Mouse (Mus musculus) monocyte, adult 5-6 weeks (primary cell): Measurements from ENCODE around the gene F12. TPM values are rescaled to one million over a fixed set of nuclear protein-coding genes. Genes with fewer than 3 reads are reported as not detected.
A peak's percentile ranks its signal among the peaks of the same experiment; 100 is the strongest.

Experiments used
- ATAC-seq: fragments of 153-309, 156-312 bp; replicated peaks from 2 replicates; pipeline ENCODE4 v1.8.0; 2017; ENCODE audit warnings: mild to moderate bottlenecking; ENCODE audit not compliant: low TSS enrichment, insufficient number of reproducible peaks, severe bottlenecking, poor library complexity, low FRiP score
- total RNA-seq: library from RNA; stranded (forward); fragments of 200-1000, 200-491, 200-594 nt; gene quantifications from 3 replicates; pipeline ENCODE4 v1.2.3, GENCODE M21; 2017

The F12 gene
- total RNA-seq, result 0.11 to 0.95 TPM in 2 of 3 replicates, not detected in the other

- ATAC-seq, result no peak
These were observed at the start of gene F12 for GRCm38 (mm10) chr13:55426613-55427012. TSS of gene F12 (minus strand) at chr13:55426793.

- ATAC-seq, result no peak
These were observed 49.7 kb upstream of the F12 start for GRCm38 (mm10) chr13:55476256-55476655.

DNA sequence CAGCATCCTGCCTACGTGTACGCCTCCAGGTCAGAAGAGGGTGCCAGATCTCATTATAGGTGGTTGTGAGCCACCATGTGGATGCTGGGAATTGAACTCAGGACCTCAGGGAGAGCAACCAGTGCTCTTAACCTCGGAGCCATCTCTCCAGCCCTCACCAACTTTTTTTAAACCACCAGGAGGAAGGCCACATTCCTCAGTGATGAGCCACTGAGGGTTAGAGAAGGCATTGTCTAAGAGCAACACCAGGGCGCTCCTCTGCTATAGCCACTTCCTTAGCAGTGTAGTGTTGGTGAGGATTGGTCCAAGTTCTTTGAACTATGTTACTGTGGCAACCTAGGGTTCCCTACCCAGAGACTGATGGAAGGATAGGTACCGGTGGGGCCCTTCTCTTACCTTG is 49.2 kb upstream of the F12 start:
- no peak for ATAC-seq

DNA sequence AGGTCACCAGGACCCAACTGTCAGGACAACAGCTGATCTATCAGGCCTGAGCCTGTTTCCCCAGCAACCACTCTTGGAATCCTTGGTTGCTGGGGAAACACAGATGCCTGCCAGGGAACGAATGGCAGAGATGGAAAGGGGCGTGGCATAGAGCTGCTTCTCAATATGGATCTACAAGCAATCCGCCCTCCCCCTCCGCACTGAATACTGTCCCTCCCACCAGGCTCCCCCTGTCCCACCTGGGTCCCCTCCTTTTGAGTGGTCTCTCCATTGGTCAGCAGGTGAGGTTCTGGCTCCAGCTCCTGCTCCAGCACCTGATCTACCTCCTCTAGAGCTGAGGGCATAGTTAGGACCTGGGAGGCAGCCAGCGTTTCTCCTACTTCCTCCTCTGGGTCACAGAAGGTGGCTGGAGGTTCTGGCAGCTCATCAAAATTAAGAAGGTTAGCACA is 48.1 kb upstream of the F12 start:
- ATAC-seq, result no peak

- ATAC-seq, result no peak
These were observed 47.4 kb upstream of the F12 start for GRCm38 (mm10) chr13:55473961-55474360.

DNA sequence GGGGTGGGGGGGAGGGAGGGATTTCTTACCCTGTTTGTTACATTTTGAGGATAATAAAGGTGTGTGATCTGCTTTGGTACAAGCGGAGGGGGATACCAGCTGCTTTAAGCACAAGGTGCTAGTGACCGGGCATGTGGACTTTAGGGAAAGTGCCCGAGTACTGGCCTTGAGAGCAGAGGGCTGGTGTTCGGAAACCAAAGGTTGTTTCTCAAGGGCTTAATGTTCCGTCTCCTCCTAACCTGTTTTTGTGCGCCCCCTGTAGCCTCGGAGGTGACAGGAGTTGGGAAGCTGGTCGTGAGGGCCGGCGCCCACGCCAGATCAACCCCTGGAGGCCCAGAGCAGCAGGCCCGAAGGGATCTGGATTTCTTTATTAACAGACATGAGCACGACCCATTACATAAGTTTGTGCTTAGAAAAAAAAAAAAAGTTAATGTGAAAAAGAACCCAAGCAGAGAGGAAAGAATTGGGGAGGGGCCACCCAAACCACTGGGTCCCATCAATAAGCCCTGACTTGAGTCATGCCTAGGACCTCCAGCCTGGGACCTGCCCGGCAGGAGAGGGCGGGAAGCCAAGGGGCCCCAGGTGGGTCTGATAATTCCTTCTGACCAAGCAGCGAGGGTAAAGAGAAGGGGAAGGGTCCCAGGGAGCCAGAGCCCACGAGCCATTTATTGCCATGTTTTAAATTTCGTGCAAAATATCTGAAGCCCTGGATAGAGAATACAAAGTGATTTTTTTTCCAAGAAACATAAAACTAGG is 46.7 kb upstream of the F12 start:
- no peak for ATAC-seq

GRCm38 (mm10) chr13:55472132-55473022 is 45.8 kb upstream of the F12 start:
- peak; percentile 11; the same call in 1 of the 2 replicates for ATAC-seq

DNA sequence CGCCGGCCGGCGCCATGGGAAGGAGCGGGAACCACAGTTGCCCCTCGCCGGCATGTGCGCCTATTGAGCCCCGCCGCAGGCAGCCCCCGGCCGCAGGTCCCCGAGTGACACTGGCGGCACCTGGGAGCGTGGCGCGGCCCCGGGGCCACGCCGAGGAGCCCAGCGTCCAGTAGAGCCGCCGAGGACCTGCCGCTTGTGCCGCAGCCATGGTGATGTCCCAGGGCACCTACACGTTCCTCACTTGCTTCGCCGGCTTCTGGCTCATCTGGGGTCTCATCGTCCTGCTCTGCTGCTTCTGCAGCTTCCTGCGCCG is 45.2 kb upstream of the F12 start:
- no peak for ATAC-seq

GRCm38 (mm10) chr13:55471156-55471818 is 44.7 kb upstream of the F12 start:
- ATAC-seq, result peak; percentile 29

DNA sequence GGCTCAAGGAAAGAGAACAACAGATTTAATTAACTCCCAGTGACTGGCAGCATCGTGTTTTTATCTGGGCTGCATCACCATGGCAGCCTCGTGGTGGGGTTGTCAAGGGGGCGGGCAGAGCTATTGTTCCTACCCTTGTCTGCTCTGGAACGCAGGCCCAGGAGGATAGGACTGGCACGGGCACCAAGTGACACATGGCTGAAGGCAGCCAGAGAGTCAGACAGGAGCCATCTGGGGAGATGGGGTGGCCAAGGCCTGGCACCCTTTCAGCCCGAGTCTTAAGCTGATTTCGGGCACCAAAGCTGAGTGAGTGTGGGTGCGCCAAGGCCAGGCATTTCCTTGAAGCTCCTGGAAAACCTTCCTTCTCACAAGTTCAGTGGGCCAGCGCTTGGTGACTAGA is 43.8 kb upstream of the F12 start:
- no peak for ATAC-seq

- ATAC-seq, result 0 out of 2 replicates have a peak, but pooled peaks have one; percentile 10
These were observed 42.4 kb upstream of the F12 start for GRCm38 (mm10) chr13:55468851-55469560.

GRCm38 (mm10) chr13:55465830-55466440 is 39.3 kb upstream of the F12 start:
- no peak for ATAC-seq

GRCm38 (mm10) chr13:55465184-55465583 is 38.6 kb upstream of the F12 start:
- 0 out of 2 replicates have a peak, but pooled peaks have one; percentile 4 for ATAC-seq

- no peak for ATAC-seq
These were observed 37.7 kb upstream of the F12 start, which contains the start of gene Prr7 for GRCm38 (mm10) chr13:55464027-55464884. TSS of gene Prr7 (plus strand) at chr13:55464267.

GRCm38 (mm10) chr13:55463399-55464026 is 36.9 kb upstream of the F12 start:
- ATAC-seq, result no peak

- no peak for ATAC-seq
These were observed 36.4 kb upstream of the F12 start for GRCm38 (mm10) chr13:55462965-55463364.
